Mouse (Mus musculus): Measurements from ENCODE around the gene Rbfox3.

Rbfox3 gene

GRCm38 (mm10) chr11:118493458-118493857 lies 417.9 kb downstream of the Rbfox3 start:
- DNase-seq: no peak

- no peak for DNase-seq
Measured at GRCm38 (mm10) chr11:118491230-118491629, 420.2 kb downstream of the Rbfox3 start.

- peak; percentile 78 for DNase-seq
Measured at GRCm38 (mm10) chr11:118490566-118491218, 420.7 kb downstream of the Rbfox3 start.

- no peak for DNase-seq
Measured at GRCm38 (mm10) chr11:118488907-118489270, 422.5 kb downstream of the Rbfox3 start.

- no peak for DNase-seq
Measured at GRCm38 (mm10) chr11:118488191-118488906, 423.0 kb downstream of the Rbfox3 start.

- no peak for DNase-seq
Measured at GRCm38 (mm10) chr11:118486881-118487772, 424.3 kb downstream of the Rbfox3 start.

- no peak for DNase-seq
Measured at GRCm38 (mm10) chr11:118486281-118486680, 425.1 kb downstream of the Rbfox3 start.

- no peak for DNase-seq
Measured at GRCm38 (mm10) chr11:118485780-118486179, 425.6 kb downstream of the Rbfox3 start.

GRCm38 (mm10) chr11:118485338-118485737 lies 426.1 kb downstream of the Rbfox3 start:
- no peak for DNase-seq

- DNase-seq: no peak
Measured at GRCm38 (mm10) chr11:118484169-118484568, 427.2 kb downstream of the Rbfox3 start.

GRCm38 (mm10) chr11:118481751-118482150 lies 429.6 kb downstream of the Rbfox3 start:
- DNase-seq: no peak

- DNase-seq: no peak
Measured at GRCm38 (mm10) chr11:118481231-118481630, 430.2 kb downstream of the Rbfox3 start.

- no peak for DNase-seq
Measured at GRCm38 (mm10) chr11:118479776-118480175, 431.6 kb downstream of the Rbfox3 start.

GRCm38 (mm10) chr11:118476396-118477373 lies 434.7 kb downstream of the Rbfox3 start, which contains the start of gene Engase:
Gene Engase, plus strand, starts transcription at chr11:118476829.
- peak; percentile 97 for DNase-seq

- no peak for DNase-seq
Measured at GRCm38 (mm10) chr11:118475496-118476083, 435.8 kb downstream of the Rbfox3 start.

- no peak for DNase-seq
Measured at GRCm38 (mm10) chr11:118473842-118474500, 437.4 kb downstream of the Rbfox3 start.

GRCm38 (mm10) chr11:118473161-118473560 lies 438.2 kb downstream of the Rbfox3 start:
- DNase-seq: no peak

- DNase-seq: peak; percentile 34
Measured at GRCm38 (mm10) chr11:118471676-118472075, 439.7 kb downstream of the Rbfox3 start.

- peak; percentile 88 for DNase-seq
Measured at GRCm38 (mm10) chr11:118470234-118470966, 441.0 kb downstream of the Rbfox3 start.

GRCm38 (mm10) chr11:118469509-118470160 lies 441.8 kb downstream of the Rbfox3 start:
- DNase-seq: no peak
